Mouse (Mus musculus) CH12.LX (cell line): ENCODE measurements around the gene Gpsm1.

Experiments
- BHLHE40 ChIP-seq: IDR thresholded peaks from 2 replicates; pipeline ENCODE4 v1.6.1; 2011; ENCODE audit warnings: mild to moderate bottlenecking, low read depth, low read length, improper control_type of control experiment
- EP300 ChIP-seq: IDR thresholded peaks from 2 replicates; pipeline ENCODE4 v1.6.1; 2011; ENCODE audit warnings: low read length, improper control_type of control experiment
- ETS1 ChIP-seq: conservative IDR thresholded peaks from 2 replicates; pipeline ENCODE4 v1.6.1; 2012; ENCODE audit warnings: low read depth, mild to moderate bottlenecking, inconsistent platforms, low read length, improper control_type of control experiment, moderate library complexity
- JUND ChIP-seq: conservative IDR thresholded peaks from 2 replicates; pipeline ENCODE4 v1.6.1; 2011; ENCODE audit warnings: low read depth, low read length, improper control_type of control experiment
- POLR2A ChIP-seq: IDR thresholded peaks from 2 replicates; pipeline ENCODE4 v1.6.1; 2011; ENCODE audit warnings: low read depth, mild to moderate bottlenecking, improper control_type of control experiment, low read length

DNA sequence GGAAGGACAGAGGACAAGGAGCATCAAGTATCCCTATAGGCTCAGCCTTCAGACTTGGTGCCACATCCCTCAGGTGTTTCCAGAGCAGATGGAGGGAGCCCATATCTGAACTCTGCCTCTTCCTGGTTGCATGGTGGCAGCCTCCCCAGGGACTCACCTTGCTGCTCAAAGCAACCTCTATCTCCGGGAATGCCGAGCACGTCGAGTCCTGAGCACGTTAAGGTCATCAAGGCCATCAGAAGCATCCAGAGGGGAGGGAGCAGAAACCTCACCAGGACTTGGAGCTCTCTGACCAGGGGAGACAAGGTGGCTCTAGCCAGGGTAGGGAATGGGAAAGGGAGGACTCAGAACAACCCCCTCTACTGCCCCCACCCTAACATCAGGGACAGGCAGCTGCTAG is 48.2 kb downstream of the Gpsm1 start:
- TF ChIP-seq ETS1 (no peak), EP300 (no peak), JUND (no peak), POLR2A (no peak), BHLHE40 (no peak)
